Mouse (Mus musculus) heart, embryonic 10.5 days (tissue): Measurements from ENCODE around the gene Map3k12. TPM values are rescaled to one million over a fixed set of nuclear protein-coding genes. Genes with fewer than 3 reads are reported as not detected.

ENCODE experiments used
- DNase-seq: peaks from one replicate; pipeline ENCODE4 v3.0.0-alpha.2; 2017; ENCODE audit warnings: low spot score
- H3K27ac ChIP-seq: fragments of 300-500 bp; sonication (generic); 2 replicates; pipeline ENCODE4 v1.5.1; 2016; ENCODE audit warnings: mild to moderate bottlenecking
- H3K27me3 ChIP-seq: fragments of 300-500 bp; sonication (generic); 2 replicates; pipeline ENCODE4 v1.6.1; 2016; ENCODE audit warnings: mild to moderate bottlenecking; ENCODE audit not compliant: poor library complexity, insufficient read depth, severe bottlenecking
- H3K36me3 ChIP-seq: fragments of 300-500 bp; sonication (generic); 2 replicates; pipeline ENCODE4 v1.6.1; 2016; ENCODE audit warnings: mild to moderate bottlenecking, moderate library complexity
- H3K4me1 ChIP-seq: fragments of 300-500 bp; sonication (generic); 2 replicates; pipeline ENCODE4 v1.6.1; 2016; ENCODE audit warnings: mild to moderate bottlenecking
- H3K4me3 ChIP-seq: fragments of 300-500 bp; sonication (generic); 2 replicates; pipeline ENCODE4 v1.5.1; 2016; ENCODE audit warnings: mild to moderate bottlenecking, moderate library complexity
- H3K9me3 ChIP-seq: fragments of 300-500 bp; sonication (generic); 2 replicates; pipeline ENCODE4 v1.6.1; 2016; ENCODE audit warnings: mild to moderate bottlenecking, moderate library complexity
- WGBS: fragments of 180-500 bp; shearing (Covaris S2); methylation state at CpG from one replicate; pipeline ENCODE4 v1.1.7; 2016; 5-methylcytosine and 5-hydroxymethylcytosine counted together
- polyA plus RNA-seq: library from polyadenylated mRNA; unstranded; fragments of >200 nt; fragmentation: Nextera tagmentation; extraction: Ambion mirVana; gene quantifications from 2 replicates; pipeline ENCODE4 v1.2.1, GENCODE M21; 2016

The Map3k12 gene
- polyA plus RNA-seq, 1 experiment from 2014 or later = 19.7 TPM

DNA sequence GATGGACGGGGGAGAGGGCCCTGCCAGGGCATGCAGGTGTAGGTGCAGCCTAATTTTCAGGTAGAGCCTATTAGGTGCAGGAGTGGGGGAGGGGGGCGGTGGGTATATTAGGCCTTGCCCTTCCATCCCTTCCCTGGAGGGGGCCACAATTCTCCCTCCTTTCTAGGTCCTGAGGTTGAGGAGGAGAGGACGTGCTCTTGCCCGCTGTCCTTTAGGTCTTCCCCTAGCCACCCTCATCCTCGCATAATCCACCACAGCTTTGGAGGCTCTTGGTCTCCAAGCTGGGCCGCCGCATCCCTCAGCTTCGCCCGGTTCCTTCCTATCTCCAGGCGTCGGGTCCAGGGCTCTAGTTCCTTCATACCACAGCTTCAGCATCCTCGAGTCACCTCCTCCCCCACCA, 571 bp downstream of the Map3k12 start:
- no peaks in the 10 kb centered on the region for H3K9me3 ChIP-seq
- peak; percentile 77 for DNase-seq
- H3K4me3 ChIP-seq = peak overlapping the region; percentile 81
- no peaks in the 10 kb centered on the region for H3K27me3 ChIP-seq
- H3K36me3 ChIP-seq = peaks cover 11% of the 10 kb centered on the region
- peaks cover 54% of the 10 kb centered on the region for H3K4me1 ChIP-seq
- peak overlapping the region; percentile 88 for H3K27ac ChIP-seq
- WGBS = under 1% methylated on average over 12 of the region's 12 CpGs

DNA sequence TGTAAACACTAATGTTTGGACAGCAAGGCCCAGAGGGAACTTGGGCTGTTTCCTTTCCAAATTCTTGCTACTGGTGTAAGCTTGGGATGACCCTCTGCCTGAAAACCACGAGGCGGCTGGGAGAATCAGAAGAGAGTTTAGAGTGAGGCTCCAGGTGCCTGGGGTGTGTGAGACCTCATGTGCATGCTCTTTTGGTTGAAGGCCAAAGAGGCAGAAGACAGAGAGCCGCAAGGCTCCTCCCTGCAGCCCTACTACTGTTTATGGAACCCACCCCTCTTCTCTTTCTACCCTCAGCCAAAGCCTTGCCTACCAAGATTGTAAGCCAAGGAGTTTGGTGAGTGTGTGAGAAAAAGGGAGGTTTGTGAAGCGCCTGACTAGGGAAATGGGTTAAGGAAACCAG, 1.1 kb downstream of the Map3k12 start:
- H3K27ac ChIP-seq = peak overlapping the region; percentile 88
- peaks cover 6% of the 10 kb centered on the region; the same call in 1 of the 2 replicates for H3K36me3 ChIP-seq
- peak; percentile 56 for DNase-seq
- peak overlapping the region; percentile 81 for H3K4me3 ChIP-seq
- 51% methylated on average over 4 of the region's 4 CpGs for WGBS
- no peaks in the 10 kb centered on the region for H3K9me3 ChIP-seq
- H3K4me1 ChIP-seq = peaks cover 58% of the 10 kb centered on the region
- no peaks in the 10 kb centered on the region for H3K27me3 ChIP-seq

DNA sequence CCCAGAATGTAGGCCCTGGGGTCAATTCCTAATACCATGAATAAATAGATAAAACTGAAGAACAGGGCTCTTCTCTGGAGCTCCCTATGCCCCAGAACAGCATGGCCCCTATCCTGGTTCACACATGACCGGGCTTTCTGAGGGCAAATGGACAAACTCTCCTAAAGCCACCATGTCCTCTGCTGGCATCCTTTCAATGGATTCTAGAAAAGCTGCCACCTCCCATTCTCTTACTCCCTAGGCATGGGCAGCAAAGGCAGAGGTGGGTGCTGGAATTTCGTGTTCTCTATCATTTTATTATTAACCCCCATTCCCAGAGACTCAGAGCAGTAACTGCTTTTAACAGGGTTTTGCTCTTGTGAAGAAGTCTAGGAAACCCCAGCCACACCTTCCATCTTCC, 1.6 kb downstream of the Map3k12 start:
- Histone ChIP-seq H3K4me3 (0 out of 2 replicates have a peak overlapping the region, but pooled peaks have one; percentile 81), H3K4me1 (peaks cover 54% of the 10 kb centered on the region), H3K36me3 (0 out of 2 replicates have a peak, but pooled peaks cover under 1% of the 10 kb centered on the region), H3K27me3 (no peaks in the 10 kb centered on the region), H3K27ac (0 out of 2 replicates have a peak overlapping the region, but pooled peaks have one; percentile 88), H3K9me3 (no peaks in the 10 kb centered on the region)
- DNase-seq = peak; percentile 9
- 75% methylated on average over 2 of the region's 2 CpGs for WGBS

DNA sequence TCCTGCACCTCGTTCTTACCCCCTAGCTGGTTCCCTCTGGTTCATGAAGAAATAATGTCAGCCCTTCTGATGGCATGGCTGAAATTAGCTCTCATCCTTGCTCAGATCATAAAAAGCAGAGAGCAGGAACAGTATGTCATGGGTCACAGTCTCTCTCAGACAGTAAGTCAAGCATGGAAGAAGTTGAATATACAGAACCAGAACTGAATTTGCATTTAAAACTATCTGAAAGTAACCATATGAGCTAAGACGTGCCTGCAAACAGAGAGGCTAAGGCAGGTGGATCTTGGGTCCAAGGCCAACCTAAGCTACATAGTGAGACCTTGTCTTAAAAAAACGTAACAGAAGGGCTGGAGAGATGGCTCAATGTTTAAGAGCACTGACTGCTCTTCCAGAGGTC, 3.9 kb downstream of the Map3k12 start:
- Histone ChIP-seq H3K4me3 (no peak overlapping the region), H3K36me3 (no peaks in the 10 kb centered on the region), H3K27me3 (no peaks in the 10 kb centered on the region), H3K27ac (no peak overlapping the region), H3K4me1 (peaks cover 52% of the 10 kb centered on the region), H3K9me3 (no peaks in the 10 kb centered on the region)
- DNase-seq = peak; percentile 17
- WGBS = 82% methylated on average over 3 of the region's 3 CpGs

DNA sequence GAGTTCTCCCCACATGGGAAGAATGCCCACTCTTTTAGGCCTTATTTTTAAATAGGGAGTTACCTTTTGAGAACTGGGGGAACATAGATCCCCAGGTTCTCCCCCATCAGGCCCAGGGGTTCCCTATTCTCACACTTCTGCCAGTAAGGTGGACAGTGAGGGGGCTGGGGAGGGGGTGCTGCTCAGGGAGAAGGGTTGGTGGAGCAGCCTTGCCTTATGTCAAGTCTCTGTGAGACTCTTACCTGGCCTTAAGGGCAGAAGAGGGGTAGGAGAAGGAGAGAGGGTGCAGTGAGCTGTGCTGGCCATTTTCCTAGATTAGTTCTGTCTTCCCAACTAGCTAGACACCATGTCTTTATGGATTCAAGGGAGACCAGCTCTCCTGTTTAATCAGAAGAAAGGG, 4.4 kb downstream of the Map3k12 start:
- H3K36me3 ChIP-seq = peaks cover under 1% of the 10 kb centered on the region; the same call in 1 of the 2 replicates
- H3K27ac ChIP-seq = no peak overlapping the region
- H3K9me3 ChIP-seq = no peaks in the 10 kb centered on the region
- no peaks in the 10 kb centered on the region for H3K27me3 ChIP-seq
- H3K4me1 ChIP-seq = peaks cover 52% of the 10 kb centered on the region
- peak; percentile 74 for DNase-seq
- no peak overlapping the region for H3K4me3 ChIP-seq

DNA sequence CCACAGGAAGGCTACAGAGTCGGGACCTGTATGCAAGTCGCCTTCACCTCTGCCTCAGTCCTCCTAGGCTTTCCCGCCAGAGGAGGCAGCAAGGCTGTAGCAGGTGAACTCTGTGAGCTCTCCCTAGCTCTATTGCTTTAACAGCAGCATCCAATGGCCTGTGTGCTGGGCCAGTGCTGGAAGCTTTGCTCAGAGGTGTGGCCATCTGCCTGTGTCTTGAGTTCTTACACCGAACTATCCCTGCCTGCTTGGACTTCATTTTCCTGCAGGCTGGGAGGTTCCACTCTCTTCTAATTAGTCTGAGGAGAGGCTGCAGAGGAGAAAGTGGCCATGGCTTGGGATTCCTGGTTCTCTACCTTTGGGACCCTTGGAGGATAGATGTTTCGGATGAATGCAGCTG, 4.9 kb downstream of the Map3k12 start:
- Histone ChIP-seq H3K4me3 (peak overlapping the region; percentile 78; the same call in 1 of the 2 replicates), H3K36me3 (peaks cover 3% of the 10 kb centered on the region; the same call in 1 of the 2 replicates), H3K4me1 (peaks cover 50% of the 10 kb centered on the region), H3K27me3 (no peaks in the 10 kb centered on the region), H3K9me3 (no peaks in the 10 kb centered on the region), H3K27ac (peak overlapping the region; percentile 62; the same call in 1 of the 2 replicates)
- DNase-seq = peak; percentile 70
- WGBS = 36% methylated on average over 5 of the region's 5 CpGs

DNA sequence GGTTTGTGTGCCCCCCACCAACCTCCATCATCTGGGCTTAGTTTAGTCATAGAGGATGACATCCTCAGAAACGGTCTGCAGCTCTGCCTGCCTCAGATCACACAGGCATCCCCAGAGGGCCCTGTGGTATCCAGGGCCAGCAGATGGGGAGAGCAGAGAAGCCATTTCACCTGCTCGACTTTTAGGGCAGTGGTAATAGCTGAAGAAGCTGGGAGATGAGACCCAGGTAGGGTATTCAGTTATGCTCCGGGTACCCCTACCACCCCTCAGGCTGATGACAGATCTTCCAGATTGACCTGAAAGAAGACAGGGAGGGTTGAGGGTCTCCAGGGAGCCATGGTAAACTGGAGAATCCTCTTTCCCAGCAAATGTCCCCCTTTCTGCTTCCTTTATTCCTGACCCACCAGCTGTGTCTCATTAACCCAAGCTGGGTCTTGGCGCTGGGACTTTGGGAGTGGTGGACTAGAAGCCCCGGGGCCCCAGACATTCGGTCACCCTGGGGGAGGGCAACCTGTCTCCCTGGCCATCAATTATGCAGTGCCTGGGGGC, 5.5 kb downstream of the Map3k12 start:
- Histone ChIP-seq H3K4me1 (peaks cover 44% of the 10 kb centered on the region), H3K27ac (peak overlapping the region; percentile 88; the same call in 1 of the 2 replicates), H3K4me3 (peak overlapping the region; percentile 78), H3K36me3 (peaks cover 6% of the 10 kb centered on the region; the same call in 1 of the 2 replicates), H3K9me3 (no peaks in the 10 kb centered on the region), H3K27me3 (no peaks in the 10 kb centered on the region)
- WGBS = 22% methylated on average over 6 of the region's 6 CpGs
- DNase-seq = peak; percentile 75

DNA sequence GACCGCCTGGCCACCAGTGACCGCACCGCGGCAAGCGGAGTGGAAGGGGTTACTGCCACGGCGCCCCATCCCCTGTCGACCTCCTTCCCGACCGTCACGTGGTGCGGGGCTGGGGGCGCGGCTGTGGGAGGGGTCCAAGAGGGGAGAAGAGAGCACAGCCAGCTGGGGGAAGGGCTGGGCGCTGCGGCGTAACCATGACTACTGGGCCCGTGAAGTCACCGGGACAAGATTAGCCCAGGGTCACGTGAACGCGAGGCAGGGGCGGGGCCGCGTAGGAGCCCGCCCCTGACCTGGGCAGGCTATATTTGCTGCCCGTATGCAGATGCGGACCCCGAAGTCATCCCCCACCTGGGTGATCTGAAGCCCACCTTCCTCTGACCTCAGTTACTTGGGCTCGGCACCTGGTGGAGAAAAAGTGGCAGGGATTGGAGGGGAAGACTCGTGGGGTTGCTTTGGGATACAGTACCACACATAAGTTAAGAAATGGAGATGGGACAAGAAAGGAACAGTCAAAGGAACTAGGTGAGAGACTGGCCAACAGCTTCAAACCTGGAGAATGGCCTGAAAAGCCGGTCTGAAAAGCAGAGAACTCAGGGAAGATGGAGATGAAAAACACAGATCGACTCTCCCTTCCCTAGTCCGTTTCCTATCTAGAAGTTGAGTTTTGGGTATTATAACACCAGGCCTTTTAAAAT, 6.1 kb downstream of the Map3k12 start:
- WGBS = 2% methylated on average over 34 of the region's 34 CpGs
- Histone ChIP-seq H3K4me1 (peaks cover 38% of the 10 kb centered on the region), H3K4me3 (peak overlapping the region; percentile 78), H3K27ac (peak overlapping the region; percentile 88), H3K36me3 (peaks cover 6% of the 10 kb centered on the region; the same call in 1 of the 2 replicates), H3K27me3 (no peaks in the 10 kb centered on the region), H3K9me3 (no peaks in the 10 kb centered on the region)
- DNase-seq = peak; percentile 97

DNA sequence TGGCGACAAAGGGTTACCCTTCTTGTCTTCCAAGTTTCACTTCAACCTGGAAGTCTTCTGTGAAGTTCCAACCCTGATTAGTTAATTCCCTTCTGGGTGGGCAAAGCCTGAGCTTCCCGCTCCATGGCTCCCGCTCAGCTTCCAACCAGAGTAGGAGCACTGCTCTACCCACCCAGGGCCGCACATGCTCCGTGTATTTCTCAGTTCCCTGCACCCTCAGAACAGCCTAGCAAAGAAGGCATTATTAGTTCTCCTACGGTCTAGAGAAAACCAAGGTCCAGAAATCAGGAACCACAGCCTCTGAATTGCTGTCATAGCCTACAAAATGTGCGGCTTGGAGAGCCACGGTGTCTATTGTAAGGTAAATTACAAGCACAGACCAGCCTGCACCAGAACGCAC, 6.8 kb downstream of the Map3k12 start:
- Histone ChIP-seq H3K36me3 (peaks cover 13% of the 10 kb centered on the region; the same call in 1 of the 2 replicates), H3K27ac (peak overlapping the region; percentile 88), H3K9me3 (no peaks in the 10 kb centered on the region), H3K4me3 (peak overlapping the region; percentile 78), H3K27me3 (no peaks in the 10 kb centered on the region), H3K4me1 (peaks cover 38% of the 10 kb centered on the region)
- no peak for DNase-seq
- 6% methylated on average over 9 of the region's 9 CpGs for WGBS

DNA sequence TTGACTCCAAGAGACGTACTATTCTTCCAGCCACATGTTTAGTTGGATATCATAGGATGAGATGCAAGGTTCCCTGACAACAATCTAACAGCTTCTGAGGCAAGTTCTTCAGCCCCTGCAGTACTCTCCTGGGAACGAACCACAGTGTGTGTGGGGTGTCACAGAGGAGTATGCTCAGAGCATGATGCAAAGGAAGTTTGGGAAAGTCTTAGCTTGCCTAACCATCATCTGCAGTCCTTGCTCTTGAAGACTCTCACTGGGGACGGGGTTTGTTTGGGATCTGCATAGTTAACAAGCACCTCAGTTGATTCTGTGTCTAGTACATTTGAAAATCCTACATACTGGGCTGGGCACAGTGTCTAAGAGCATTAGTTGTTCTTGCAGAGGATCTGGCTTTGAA, 8.5 kb downstream of the Map3k12 start:
- no peak overlapping the region for H3K4me3 ChIP-seq
- peaks cover 30% of the 10 kb centered on the region for H3K36me3 ChIP-seq
- 83% methylated on average over 3 of the region's 3 CpGs for WGBS
- H3K27me3 ChIP-seq = no peaks in the 10 kb centered on the region
- H3K4me1 ChIP-seq = peaks cover 38% of the 10 kb centered on the region
- peak; percentile 54 for DNase-seq
- no peaks in the 10 kb centered on the region for H3K9me3 ChIP-seq
- no peak overlapping the region for H3K27ac ChIP-seq

DNA sequence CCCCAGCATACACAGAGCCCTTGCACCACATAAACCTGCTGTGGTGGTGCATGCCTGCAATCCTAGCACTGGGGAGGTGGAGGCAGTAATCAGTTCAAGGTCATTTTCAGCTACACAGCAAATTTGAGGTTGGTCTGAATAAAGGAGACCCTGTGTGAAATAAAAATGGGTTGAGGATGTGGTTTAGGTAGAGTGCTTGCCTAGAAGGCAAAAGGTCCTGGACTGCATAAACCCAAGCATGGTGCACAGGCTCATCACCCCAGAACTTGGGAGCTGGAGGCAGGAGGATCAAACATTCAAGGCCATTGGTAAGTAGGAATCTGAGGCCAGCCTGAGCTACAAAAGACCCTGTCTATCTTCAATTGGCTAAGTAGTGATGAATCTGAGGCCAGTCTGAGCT, 9.3 kb downstream of the Map3k12 start:
- no peak overlapping the region for H3K27ac ChIP-seq
- H3K36me3 ChIP-seq = peaks cover 38% of the 10 kb centered on the region
- peaks cover 34% of the 10 kb centered on the region for H3K4me1 ChIP-seq
- H3K27me3 ChIP-seq = no peaks in the 10 kb centered on the region
- H3K4me3 ChIP-seq = no peak overlapping the region
- no peaks in the 10 kb centered on the region for H3K9me3 ChIP-seq
- DNase-seq = peak; percentile 66

DNA sequence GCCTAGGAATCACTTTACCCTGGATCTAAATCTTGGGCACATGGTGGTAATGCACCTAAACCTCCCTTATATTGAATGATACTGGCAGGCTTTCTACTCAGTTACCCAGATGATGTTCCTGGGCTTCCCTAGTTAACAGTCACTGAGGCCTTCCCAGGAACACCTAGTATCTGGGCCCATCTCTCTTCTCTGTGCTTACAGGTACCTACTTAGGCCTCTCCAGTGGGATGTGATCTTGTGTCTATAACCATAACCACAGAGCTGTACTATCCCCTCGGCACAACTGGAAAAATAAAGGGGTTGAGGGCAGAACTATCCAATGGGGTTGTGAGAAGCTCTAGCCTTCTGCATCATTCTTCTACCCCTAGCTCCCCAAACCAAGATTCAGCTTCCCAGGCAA, 10.0 kb downstream of the Map3k12 start:
- Histone ChIP-seq H3K27ac (no peak overlapping the region), H3K9me3 (no peaks in the 10 kb centered on the region), H3K36me3 (peaks cover 45% of the 10 kb centered on the region), H3K4me3 (no peak overlapping the region), H3K27me3 (no peaks in the 10 kb centered on the region), H3K4me1 (peaks cover 27% of the 10 kb centered on the region)
- WGBS = 88% methylated on average over 1 of the region's 1 CpGs
- DNase-seq = peak; percentile 22

DNA sequence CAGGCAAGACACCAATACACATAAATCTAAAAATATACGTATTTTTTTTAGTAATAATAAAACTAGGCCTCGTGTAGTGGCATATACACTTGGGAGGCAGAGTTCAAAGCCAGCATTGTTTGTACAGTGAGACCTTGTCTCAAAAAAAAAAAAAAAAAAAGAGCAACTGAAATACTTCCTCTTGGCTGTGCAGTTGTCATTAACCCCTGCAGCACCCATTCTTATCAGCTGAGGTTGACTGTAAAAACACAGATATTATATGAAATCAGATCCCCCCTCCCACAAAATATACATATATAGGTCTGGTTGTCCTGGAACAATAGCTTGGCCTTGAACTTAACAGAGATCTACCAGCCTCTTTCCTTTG, 10.4 kb downstream of the Map3k12 start:
- no peak for DNase-seq
- Histone ChIP-seq H3K27ac (no peak overlapping the region), H3K9me3 (no peaks in the 10 kb centered on the region), H3K4me1 (peaks cover 23% of the 10 kb centered on the region), H3K36me3 (peaks cover 49% of the 10 kb centered on the region), H3K27me3 (no peaks in the 10 kb centered on the region), H3K4me3 (no peak overlapping the region)
- 65% methylated on average over 2 of the region's 2 CpGs for WGBS
